Mouse (Mus musculus) stomach, embryonic 14.5 days (tissue): ENCODE measurements around the gene Spen. TPM values are rescaled to one million over a fixed set of nuclear protein-coding genes. Genes with fewer than 3 reads are reported as not detected.
"Not testable (repeated sequence)": the region's sequence is repeated elsewhere in the genome, so short reads cannot be mapped to it uniquely, and the experiment has no call there.

Experiments
- ATAC-seq: fragments of 200-750 bp; cut with Nextera tagmentation; 2 replicates; pipeline ENCODE4 v1.8.0; 2017; ENCODE audit warnings: low read depth, moderate TSS enrichment; ENCODE audit not compliant: insufficient number of reproducible peaks, insufficient read depth, low FRiP score
- H3K27ac ChIP-seq: fragments of 300-500 bp; sonication (generic); 2 replicates; pipeline ENCODE4 v1.5.1; 2014; ENCODE audit warnings: mild to moderate bottlenecking, low read length, moderate library complexity, mixed read lengths
- H3K27me3 ChIP-seq: fragments of 300-500 bp; sonication (generic); 2 replicates; pipeline ENCODE4 v1.6.1; 2014; ENCODE audit warnings: low read length, control low read depth, mixed read lengths; ENCODE audit not compliant: control insufficient read depth, insufficient read depth
- H3K36me3 ChIP-seq: fragments of 300-500 bp; sonication (generic); 2 replicates; pipeline ENCODE4 v1.6.1; 2014; ENCODE audit warnings: mild to moderate bottlenecking, control low read depth, low read length, moderate library complexity, mixed read lengths; ENCODE audit not compliant: control insufficient read depth, insufficient read depth
- H3K4me1 ChIP-seq: fragments of 300-500 bp; sonication (generic); 2 replicates; pipeline ENCODE4 v1.6.1; 2014; ENCODE audit warnings: low read length, control low read depth, mixed read lengths; ENCODE audit not compliant: control insufficient read depth, insufficient read depth
- H3K4me2 ChIP-seq: fragments of 300-500 bp; sonication (generic); replicated peaks from 2 replicates; pipeline ENCODE4 v1.6.1; 2014; ENCODE audit warnings: low read depth, low read length, control low read depth
- H3K4me3 ChIP-seq: fragments of 300-500 bp; sonication (generic); 2 replicates; pipeline ENCODE4 v1.5.1; 2014; ENCODE audit warnings: low read depth, low read length, control low read depth
- H3K9ac ChIP-seq: fragments of 300-500 bp; sonication (generic); replicated peaks from 2 replicates; pipeline ENCODE4 v1.6.1; 2014; ENCODE audit warnings: low read depth, mild to moderate bottlenecking, control low read depth, low read length, moderate library complexity, mixed read lengths
- H3K9me3 ChIP-seq: fragments of 300-500 bp; sonication (generic); 2 replicates; pipeline ENCODE4 v1.6.1; 2016; ENCODE audit warnings: low read depth, low read length, control low read depth; ENCODE audit not compliant: control insufficient read depth
- WGBS: fragments of 180-500 bp; shearing (Covaris S2); extraction: QIAGEN DNeasy Blood & Tissue Kit; methylation state at CpG from one replicate; pipeline ENCODE4 v1.1.7; 2014; 5-methylcytosine and 5-hydroxymethylcytosine counted together
- polyA plus RNA-seq: library from polyadenylated mRNA; unstranded; fragments of >200 nt; fragmentation: Nextera tagmentation; extraction: Ambion mirVana; gene quantifications from 2 replicates; pipeline ENCODE4 v1.2.1, GENCODE M21; 2014

Spen gene
- polyA plus RNA-seq, 1 experiment from 2014 or later, result 16.9 TPM

- not testable (repeated sequence) for H3K36me3 ChIP-seq
These were observed 16.0 kb upstream of the Spen start for GRCm38 (mm10) chr4:141554255-141554865.

GRCm38 (mm10) chr4:141552484-141552883 lies 14.1 kb upstream of the Spen start:
- no peaks in the 10 kb centered on the region for H3K4me1 ChIP-seq
- peak; percentile 78; the same call in 1 of the 2 replicates for ATAC-seq
- H3K4me3 ChIP-seq, result no peak overlapping the region
- no peaks in the 10 kb centered on the region for H3K27me3 ChIP-seq
- no peak overlapping the region for H3K4me2 ChIP-seq
- no peaks in the 10 kb centered on the region for H3K36me3 ChIP-seq
- no peak overlapping the region for H3K9ac ChIP-seq
- no peaks in the 10 kb centered on the region for H3K9me3 ChIP-seq
- H3K27ac ChIP-seq, result no peak overlapping the region
- WGBS, result 30% methylated on average over 2 of the region's 2 CpGs

More at GRCm38 (mm10) chr4:141554255-141554865, 16.0 kb upstream of the Spen start:
- H3K27me3 ChIP-seq, H3K4me2 ChIP-seq, H3K4me1 ChIP-seq, H3K27ac ChIP-seq, ATAC-seq, H3K9ac ChIP-seq, H3K9me3 ChIP-seq, H3K4me3 ChIP-seq: not testable (repeated sequence)
- 90% methylated on average over 8 of the region's 9 CpGs for WGBS

DNA sequence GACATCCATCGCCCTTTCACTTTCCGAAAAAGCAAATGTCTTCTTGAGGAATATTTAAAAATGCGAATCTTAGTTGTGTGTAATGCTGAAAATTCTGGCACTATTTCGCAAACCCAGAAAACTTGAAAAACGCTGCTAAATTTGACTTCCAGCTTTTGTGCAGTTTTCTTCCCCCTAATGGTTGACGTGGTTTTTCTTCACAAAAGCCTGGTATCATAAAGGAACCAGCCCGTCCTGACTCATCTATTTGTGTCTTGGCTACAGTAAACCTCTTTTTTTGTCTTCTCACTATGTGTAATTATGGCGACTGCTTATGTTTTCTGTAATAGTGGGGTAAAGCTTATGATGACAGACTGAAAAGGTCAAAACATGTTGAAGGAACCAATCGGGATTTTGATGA lies 8.9 kb upstream of the Spen start:
- peak overlapping the region; percentile 79 for H3K4me3 ChIP-seq
- H3K27me3 ChIP-seq, result no peaks in the 10 kb centered on the region
- ATAC-seq, result no peak
- WGBS, result 15% methylated on average over 9 of the region's 9 CpGs
- H3K4me1 ChIP-seq, result no peaks in the 10 kb centered on the region
- H3K27ac ChIP-seq, result peak overlapping the region; percentile 100
- peak overlapping the region; percentile 68 for H3K4me2 ChIP-seq
- H3K9me3 ChIP-seq, result no peaks in the 10 kb centered on the region
- no peaks in the 10 kb centered on the region for H3K36me3 ChIP-seq
- H3K9ac ChIP-seq, result peak overlapping the region; percentile 97

DNA sequence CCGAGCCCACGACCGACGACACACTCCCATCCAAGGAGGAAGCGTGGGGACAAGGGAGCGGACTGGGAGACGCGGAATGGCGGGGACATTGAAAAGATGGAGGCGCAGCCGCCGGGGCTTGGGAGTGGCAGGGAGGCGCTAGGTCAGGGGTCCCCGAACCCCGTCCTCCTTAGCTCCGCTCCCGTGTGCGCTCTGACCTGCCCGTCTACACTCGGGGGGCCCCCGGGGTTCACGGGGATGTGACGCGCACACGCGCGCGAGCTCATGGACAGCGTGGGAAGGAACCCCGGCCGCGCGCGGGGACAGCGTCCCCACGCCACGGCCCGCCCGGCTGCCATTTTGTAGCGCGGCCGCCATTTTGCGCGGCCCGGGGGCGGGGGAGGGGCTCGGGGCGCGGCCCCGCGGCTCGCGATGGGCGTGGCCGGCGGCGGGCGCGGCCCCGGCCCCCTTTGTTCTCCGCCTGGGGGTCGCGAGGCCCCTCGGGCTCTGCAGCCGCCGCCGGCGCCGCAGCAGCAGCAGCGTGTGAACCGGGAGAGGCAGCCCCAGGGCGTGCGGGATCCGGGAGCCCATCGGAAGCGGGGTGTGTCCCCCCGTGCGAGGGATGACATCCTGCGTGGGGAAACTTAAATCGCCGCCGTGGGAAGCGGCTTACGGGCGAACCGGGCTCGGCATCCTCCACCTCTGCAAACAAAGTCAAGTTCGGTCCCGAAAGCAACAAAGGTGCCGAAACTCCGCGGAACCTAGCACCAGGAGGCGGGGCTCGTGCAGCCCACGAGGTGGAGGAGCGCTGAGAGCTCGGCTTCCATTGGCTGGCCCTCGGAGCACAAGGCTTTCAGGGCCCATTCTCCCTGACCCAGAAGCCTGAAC lies 8.2 kb upstream of the Spen start:
- peak overlapping the region; percentile 100 for H3K27ac ChIP-seq
- no peaks in the 10 kb centered on the region for H3K4me1 ChIP-seq
- peak; percentile 85 for ATAC-seq
- H3K9ac ChIP-seq, result peak overlapping the region; percentile 97
- H3K4me2 ChIP-seq, result peak overlapping the region; percentile 68
- H3K9me3 ChIP-seq, result no peaks in the 10 kb centered on the region
- H3K4me3 ChIP-seq, result peak overlapping the region; percentile 79
- no peaks in the 10 kb centered on the region for H3K27me3 ChIP-seq
- no peaks in the 10 kb centered on the region for H3K36me3 ChIP-seq
- 1% methylated on average over 92 of the region's 98 CpGs for WGBS

GRCm38 (mm10) chr4:141545743-141546333 lies 7.4 kb upstream of the Spen start:
- H3K27ac ChIP-seq, result peak overlapping the region; percentile 100
- peak overlapping the region; percentile 79 for H3K4me3 ChIP-seq
- H3K27me3 ChIP-seq, result no peaks in the 10 kb centered on the region
- peak; percentile 85 for ATAC-seq
- no peaks in the 10 kb centered on the region for H3K4me1 ChIP-seq
- peak overlapping the region; percentile 97 for H3K9ac ChIP-seq
- under 1% methylated on average over 49 of the region's 56 CpGs for WGBS
- H3K4me2 ChIP-seq, result peak overlapping the region; percentile 99
- no peaks in the 10 kb centered on the region for H3K36me3 ChIP-seq
- H3K9me3 ChIP-seq, result no peaks in the 10 kb centered on the region

DNA sequence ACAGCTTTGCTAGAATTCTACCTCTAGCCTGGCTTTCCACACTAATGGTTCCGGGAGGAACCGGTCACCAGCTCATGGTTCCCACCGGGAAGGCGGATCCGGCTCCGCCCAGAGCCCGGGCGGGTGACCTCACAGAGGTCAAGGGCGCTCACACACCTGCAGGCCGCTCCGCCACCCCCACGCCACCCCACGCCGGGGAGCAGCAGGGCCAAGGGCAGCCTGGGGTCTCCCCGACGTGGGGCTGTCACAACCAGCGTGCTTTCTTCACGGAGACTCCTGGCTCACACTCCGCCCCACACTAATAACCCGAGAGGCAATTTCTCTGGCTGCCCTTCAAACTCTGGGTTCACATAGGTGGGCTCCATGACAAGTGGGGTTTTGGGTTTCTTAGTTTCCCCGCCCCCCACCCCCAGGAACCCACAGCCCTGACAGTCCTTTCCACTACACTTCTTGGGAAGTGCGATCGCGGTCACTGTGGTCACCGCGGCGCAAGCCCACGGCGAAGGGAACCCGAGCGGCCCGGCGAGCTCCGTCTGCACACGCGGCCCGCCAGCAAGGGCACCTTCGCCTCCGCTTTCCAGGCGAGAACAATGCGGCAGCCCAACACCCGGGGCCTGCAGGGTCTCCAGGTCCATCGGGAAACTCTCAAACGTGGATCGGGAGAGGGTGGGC lies 6.8 kb upstream of the Spen start:
- Histone ChIP-seq H3K27ac (peak overlapping the region; percentile 100), H3K4me3 (peak overlapping the region; percentile 79), H3K9me3 (no peaks in the 10 kb centered on the region), H3K9ac (peak overlapping the region; percentile 81), H3K4me1 (no peaks in the 10 kb centered on the region), H3K27me3 (no peaks in the 10 kb centered on the region), H3K4me2 (peak overlapping the region; percentile 99), H3K36me3 (no peaks in the 10 kb centered on the region)
- ATAC-seq, result peak; percentile 30; the same call in 1 of the 2 replicates
- WGBS, result under 1% methylated on average over 45 of the region's 45 CpGs

DNA sequence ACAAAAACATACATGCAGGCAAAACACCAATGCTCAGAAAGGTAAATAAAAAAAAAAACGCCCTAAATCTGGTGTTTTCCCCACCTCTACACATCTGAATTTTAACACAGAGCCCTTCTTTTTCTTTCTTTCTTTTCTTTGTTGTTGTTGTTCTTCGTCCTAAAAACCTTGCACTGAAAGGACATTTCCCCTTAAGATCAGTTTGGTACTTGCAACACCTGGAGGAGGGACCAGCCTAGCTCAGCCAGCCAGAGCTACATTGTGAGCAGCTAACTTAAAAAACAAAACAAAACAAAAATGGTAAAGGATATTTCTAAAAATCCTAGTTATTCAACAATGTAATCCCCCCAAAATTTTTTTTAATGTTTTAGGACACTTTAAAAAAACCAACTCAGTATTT lies 6.1 kb upstream of the Spen start:
- Histone ChIP-seq H3K4me3 (peak overlapping the region; percentile 79), H3K9me3 (no peaks in the 10 kb centered on the region)

DNA sequence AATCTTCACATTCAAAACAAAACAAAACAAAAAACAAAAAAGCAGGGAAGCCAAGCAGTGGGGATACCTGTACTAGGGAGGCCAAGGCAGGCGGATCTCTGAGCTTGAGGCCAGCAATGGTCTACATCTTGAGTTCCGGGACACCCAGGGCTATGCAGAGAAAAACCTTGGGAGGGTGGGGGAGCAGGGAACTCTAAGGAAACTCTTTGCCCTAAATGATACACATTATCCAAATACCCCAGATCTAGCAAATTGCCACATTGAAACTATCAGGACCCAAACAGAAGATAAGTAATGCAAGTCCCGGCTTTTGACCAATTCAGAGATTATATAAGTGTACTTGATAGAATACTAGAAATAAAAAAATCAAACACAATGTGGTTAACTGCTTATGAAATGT lies 5.2 kb upstream of the Spen start:
- Histone ChIP-seq H3K9ac (no peak overlapping the region), H3K4me1 (no peaks in the 10 kb centered on the region), H3K27me3 (no peaks in the 10 kb centered on the region), H3K4me2 (no peak overlapping the region), H3K9me3 (no peaks in the 10 kb centered on the region), H3K4me3 (no peak overlapping the region), H3K27ac (no peak overlapping the region), H3K36me3 (no peaks in the 10 kb centered on the region)
- WGBS, result 75% methylated on average over 3 of the region's 3 CpGs
- no peak for ATAC-seq

More for the DNA sequence above, 6.1 kb upstream of the Spen start:
- ATAC-seq, result no peak
- Histone ChIP-seq H3K27me3 (no peaks in the 10 kb centered on the region), H3K27ac (peak overlapping the region; percentile 100; the same call in 1 of the 2 replicates), H3K4me1 (no peaks in the 10 kb centered on the region), H3K9ac (no peak overlapping the region), H3K36me3 (no peaks in the 10 kb centered on the region), H3K4me2 (peak overlapping the region; percentile 99)
- 47% methylated on average over 2 of the region's 2 CpGs for WGBS
